Mouse (Mus musculus) bone marrow macrophage, adult 2 months (primary cell): ENCODE data around the gene Tnn.

ENCODE experiments used
- CTCF ChIP-seq: IDR thresholded peaks from 2 replicates; pipeline ENCODE4 v1.5.1; 2012; ENCODE audit warnings: low read depth, mild to moderate bottlenecking, low read length, moderate library complexity
- POLR2A ChIP-seq: IDR thresholded peaks from 2 replicates; pipeline ENCODE4 v1.6.1; 2012; ENCODE audit warnings: mild to moderate bottlenecking, low read depth, low read length, borderline replicate concordance

GRCm38 (mm10) chr1:160035561-160035960 is 117.8 kb downstream of the Tnn start:
- TF ChIP-seq CTCF = no peak
- TF ChIP-seq POLR2A = no peak
